Mouse (Mus musculus) liver, adult 2 months (tissue): ENCODE measurements around the gene Borcs8. TPM values are rescaled to one million over a fixed set of nuclear protein-coding genes. Genes with fewer than 3 reads are reported as not detected.

Source experiments
- DNase-seq: peaks from one replicate; pipeline ENCODE4 v3.0.0-alpha.2; 2011; ENCODE audit warnings: low read depth, low spot score; ENCODE audit errors: extremely low read depth
- H3K27ac ChIP-seq: fragments of 200-500 bp; replicated peaks from 2 replicates; pipeline ENCODE4 v1.5.1; 2012; ENCODE audit warnings: low read depth, mild to moderate bottlenecking, control low read depth, inconsistent platforms, low read length; ENCODE audit not compliant: insufficient read depth
- H3K27me3 ChIP-seq: fragments of 200-500 bp; 2 replicates; pipeline ENCODE4 v1.6.1; 2012; ENCODE audit warnings: mild to moderate bottlenecking, moderate library complexity, low read length, inconsistent platforms; ENCODE audit not compliant: control insufficient read depth, insufficient read depth
- H3K36me3 ChIP-seq: fragments of 200-500 bp; 2 replicates; pipeline ENCODE4 v1.6.1; 2012; ENCODE audit warnings: low read length, inconsistent platforms; ENCODE audit not compliant: control insufficient read depth, insufficient read depth
- H3K4me1 ChIP-seq: fragments of 200-500 bp; 2 replicates; pipeline ENCODE4 v1.6.1; 2011; ENCODE audit warnings: low read length; ENCODE audit not compliant: control insufficient read depth, insufficient read depth
- H3K4me3 ChIP-seq: fragments of 200-500 bp; 2 replicates; pipeline ENCODE4 v1.5.1; 2011; ENCODE audit warnings: low read depth, mild to moderate bottlenecking, control low read depth, low read length, moderate library complexity; ENCODE audit not compliant: insufficient read depth
- H3K79me2 ChIP-seq: fragments of 200-500 bp; 2 replicates; pipeline ENCODE4 v1.6.1; 2012; ENCODE audit warnings: inconsistent platforms, mild to moderate bottlenecking, low read length, moderate library complexity; ENCODE audit not compliant: control insufficient read depth, insufficient read depth
- H3K9ac ChIP-seq: fragments of 200-500 bp; 2 replicates; pipeline ENCODE4 v1.6.1; 2012; ENCODE audit warnings: low read depth, mild to moderate bottlenecking, control low read depth, inconsistent platforms, low read length
- CTCF ChIP-seq: fragments of 200-500 bp; IDR thresholded peaks from 2 replicates; pipeline ENCODE4 v1.5.1; 2011; ENCODE audit warnings: low read depth, low read length, control low read depth
- POLR2A ChIP-seq: fragments of 200-500 bp; IDR thresholded peaks from 2 replicates; pipeline ENCODE4 v1.6.1; 2011; ENCODE audit warnings: low read length, control low read depth; ENCODE audit not compliant: insufficient read depth; ENCODE audit errors: extremely low read depth
- WGBS: fragments of 180-500 bp; shearing (Covaris S2); methylation state at CpG from one replicate; pipeline ENCODE4 v1.1.7; 2018; 5-methylcytosine and 5-hydroxymethylcytosine counted together
- polyA plus RNA-seq: library from polyadenylated mRNA; depleted of rRNA; stranded (reverse); fragments of >200 nt; gene quantifications from 2 replicates; pipeline ENCODE4 v1.2.3, GENCODE M21; 2012
- total RNA-seq: library from RNA; depleted of rRNA; stranded (reverse); fragments of >200 nt; gene quantifications from 2 replicates; pipeline ENCODE4 v1.2.3, GENCODE M21; 2014

Borcs8 gene
- total and polyA plus RNA-seq, 2 experiments, result 20.7 to 53.4 TPM

GRCm38 (mm10) chr8:70173320-70173719 lies 34.0 kb downstream of the Borcs8 start:
- H3K79me2 ChIP-seq, result peaks cover 8% of the 10 kb centered on the region; the same call in 1 of the 2 replicates
- H3K9ac ChIP-seq, result no peak overlapping the region
- H3K36me3 ChIP-seq, result no peaks in the 10 kb centered on the region
- TF ChIP-seq CTCF, result no peak
- TF ChIP-seq POLR2A, result no peak
- 63% methylated on average over 5 of the region's 5 CpGs for WGBS
- peaks cover 10% of the 10 kb centered on the region; the same call in 1 of the 2 replicates for H3K4me1 ChIP-seq
- H3K27me3 ChIP-seq, result no peaks in the 10 kb centered on the region
- no peak for DNase-seq
- H3K4me3 ChIP-seq, result no peak overlapping the region
- no peak overlapping the region for H3K27ac ChIP-seq

GRCm38 (mm10) chr8:70174079-70174478 lies 34.8 kb downstream of the Borcs8 start:
- peaks cover 10% of the 10 kb centered on the region; the same call in 1 of the 2 replicates for H3K4me1 ChIP-seq

GRCm38 (mm10) chr8:70178231-70178630 lies 38.9 kb downstream of the Borcs8 start:
- peaks cover 3% of the 10 kb centered on the region; the same call in 1 of the 2 replicates for H3K4me1 ChIP-seq
- TF ChIP-seq POLR2A, result no peak
- TF ChIP-seq CTCF, result no peak
- 93% methylated on average over 2 of the region's 2 CpGs for WGBS
- H3K4me3 ChIP-seq, result no peak overlapping the region
- no peak overlapping the region for H3K9ac ChIP-seq
- H3K79me2 ChIP-seq, result peaks cover 8% of the 10 kb centered on the region; the same call in 1 of the 2 replicates
- H3K36me3 ChIP-seq, result no peaks in the 10 kb centered on the region; the same call in 1 of the 2 replicates
- no peak for DNase-seq
- no peaks in the 10 kb centered on the region for H3K27me3 ChIP-seq
- H3K27ac ChIP-seq, result no peak overlapping the region

More at GRCm38 (mm10) chr8:70174079-70174478, 34.8 kb downstream of the Borcs8 start:
- Histone ChIP-seq H3K27ac (no peak overlapping the region), H3K9ac (no peak overlapping the region), H3K4me3 (no peak overlapping the region), H3K79me2 (peaks cover 8% of the 10 kb centered on the region; the same call in 1 of the 2 replicates), H3K27me3 (no peaks in the 10 kb centered on the region), H3K36me3 (no peaks in the 10 kb centered on the region)
- no peak for DNase-seq
- TF ChIP-seq CTCF, result no peak
- TF ChIP-seq POLR2A, result no peak
- 93% methylated on average over 7 of the region's 7 CpGs for WGBS

GRCm38 (mm10) chr8:70179082-70179481 lies 39.8 kb downstream of the Borcs8 start:
- Histone ChIP-seq H3K9ac (no peak overlapping the region), H3K4me1 (no peaks in the 10 kb centered on the region), H3K4me3 (no peak overlapping the region), H3K79me2 (peaks cover 5% of the 10 kb centered on the region; the same call in 1 of the 2 replicates), H3K27ac (no peak overlapping the region), H3K36me3 (no peaks in the 10 kb centered on the region; the same call in 1 of the 2 replicates), H3K27me3 (no peaks in the 10 kb centered on the region)
- 93% methylated on average over 4 of the region's 4 CpGs for WGBS
- DNase-seq, result no peak
- TF ChIP-seq CTCF, result peak; percentile 27; the same call in 1 of the 2 replicates
- TF ChIP-seq POLR2A, result no peak

GRCm38 (mm10) chr8:70181212-70181902 lies 42.1 kb downstream of the Borcs8 start:
- Histone ChIP-seq H3K27me3 (no peaks in the 10 kb centered on the region), H3K4me3 (no peak overlapping the region), H3K9ac (no peak overlapping the region), H3K36me3 (no peaks in the 10 kb centered on the region; the same call in 1 of the 2 replicates), H3K4me1 (no peaks in the 10 kb centered on the region), H3K27ac (no peak overlapping the region), H3K79me2 (0 out of 2 replicates have a peak, but pooled peaks cover 5% of the 10 kb centered on the region)
- no peak for DNase-seq
- WGBS, result 82% methylated on average over 16 of the region's 16 CpGs
- no peak for TF ChIP-seq POLR2A
- no peak for TF ChIP-seq CTCF

- H3K9ac ChIP-seq, result no peak overlapping the region
- 44% methylated on average over 2 of the region's 2 CpGs for WGBS
- no peaks in the 10 kb centered on the region for H3K27me3 ChIP-seq
- no peak overlapping the region for H3K4me3 ChIP-seq
- no peaks in the 10 kb centered on the region for H3K4me1 ChIP-seq
- no peaks in the 10 kb centered on the region; the same call in 1 of the 2 replicates for H3K36me3 ChIP-seq
- no peak for DNase-seq
- no peak overlapping the region for H3K27ac ChIP-seq
- H3K79me2 ChIP-seq, result 0 out of 2 replicates have a peak, but pooled peaks cover 2% of the 10 kb centered on the region
- TF ChIP-seq CTCF (no peak), POLR2A (no peak)
These were observed 42.6 kb downstream of the Borcs8 start for GRCm38 (mm10) chr8:70181903-70182252.
